Mouse (Mus musculus) frontal cortex, postnatal 10 days (tissue): ENCODE measurements around the gene Zrsr1.

Source experiments
- DNase-seq, 2 experiments: peaks; one replicate each; pipeline ENCODE4 v3.0.0; 2022; ENCODE audit warnings: low spot score in 2 of 2, mixed read lengths in 1 of 2

The Zrsr1 gene

GRCm38 (mm10) chr11:22971835-22972709 is at the start of gene Zrsr1:
Gene Zrsr1, plus strand, starts transcription at chr11:22972005.
- peak; percentile 49 to 57 for DNase-seq

GRCm38 (mm10) chr11:22922546-22922945 is 49.3 kb upstream of the Zrsr1 start:
- DNase-seq, result no peak

GRCm38 (mm10) chr11:22923606-22924005 is 48.2 kb upstream of the Zrsr1 start:
- DNase-seq, result no peak

GRCm38 (mm10) chr11:22928586-22929169 is 43.1 kb upstream of the Zrsr1 start:
- DNase-seq, result no peak

GRCm38 (mm10) chr11:22930129-22930528 is 41.7 kb upstream of the Zrsr1 start:
- no peak for DNase-seq

GRCm38 (mm10) chr11:22931320-22931905 is 40.4 kb upstream of the Zrsr1 start:
- DNase-seq, result no peak

GRCm38 (mm10) chr11:22932167-22932566 is 39.6 kb upstream of the Zrsr1 start:
- no peak for DNase-seq

GRCm38 (mm10) chr11:22936446-22937125 is 35.2 kb upstream of the Zrsr1 start:
- no peak for DNase-seq

GRCm38 (mm10) chr11:22937716-22938316 is 34.0 kb upstream of the Zrsr1 start:
- no peak for DNase-seq

- DNase-seq, result no peak
These were observed 32.8 kb upstream of the Zrsr1 start for GRCm38 (mm10) chr11:22938983-22939382.

GRCm38 (mm10) chr11:22949101-22949500 is 22.7 kb upstream of the Zrsr1 start:
- no peak for DNase-seq

- DNase-seq, result no peak
These were observed 21.7 kb upstream of the Zrsr1 start for GRCm38 (mm10) chr11:22950131-22950530.

- DNase-seq, result no peak
These were observed 19.1 kb upstream of the Zrsr1 start for GRCm38 (mm10) chr11:22952668-22953067.

GRCm38 (mm10) chr11:22956346-22956745 is 15.5 kb upstream of the Zrsr1 start:
- no peak for DNase-seq

GRCm38 (mm10) chr11:22956830-22957229 is 15.0 kb upstream of the Zrsr1 start:
- DNase-seq, result peak in 1 of 2 experiments; percentile 27

- no peak for DNase-seq
These were observed 13.9 kb upstream of the Zrsr1 start for GRCm38 (mm10) chr11:22957791-22958374.

GRCm38 (mm10) chr11:22962101-22962500 is 9.7 kb upstream of the Zrsr1 start:
- DNase-seq, result no peak

GRCm38 (mm10) chr11:22964401-22964800 is 7.4 kb upstream of the Zrsr1 start:
- DNase-seq, result no peak

- DNase-seq, result no peak
These were observed 6.3 kb upstream of the Zrsr1 start for GRCm38 (mm10) chr11:22965503-22965902.

- no peak for DNase-seq
These were observed 2.3 kb upstream of the Zrsr1 start for GRCm38 (mm10) chr11:22969486-22969885.

GRCm38 (mm10) chr11:22970546-22970945 is 1.3 kb upstream of the Zrsr1 start:
- no peak for DNase-seq
